Mouse (Mus musculus): ENCODE measurements around the gene Ssbp3. TPM values are rescaled to one million over a fixed set of nuclear protein-coding genes. Genes with fewer than 3 reads are reported as not detected.

Gene Ssbp3
- total RNA-seq, 4 experiments from 2014 or later = 24.0 to 27.1 (median 25.8) TPM

DNA sequence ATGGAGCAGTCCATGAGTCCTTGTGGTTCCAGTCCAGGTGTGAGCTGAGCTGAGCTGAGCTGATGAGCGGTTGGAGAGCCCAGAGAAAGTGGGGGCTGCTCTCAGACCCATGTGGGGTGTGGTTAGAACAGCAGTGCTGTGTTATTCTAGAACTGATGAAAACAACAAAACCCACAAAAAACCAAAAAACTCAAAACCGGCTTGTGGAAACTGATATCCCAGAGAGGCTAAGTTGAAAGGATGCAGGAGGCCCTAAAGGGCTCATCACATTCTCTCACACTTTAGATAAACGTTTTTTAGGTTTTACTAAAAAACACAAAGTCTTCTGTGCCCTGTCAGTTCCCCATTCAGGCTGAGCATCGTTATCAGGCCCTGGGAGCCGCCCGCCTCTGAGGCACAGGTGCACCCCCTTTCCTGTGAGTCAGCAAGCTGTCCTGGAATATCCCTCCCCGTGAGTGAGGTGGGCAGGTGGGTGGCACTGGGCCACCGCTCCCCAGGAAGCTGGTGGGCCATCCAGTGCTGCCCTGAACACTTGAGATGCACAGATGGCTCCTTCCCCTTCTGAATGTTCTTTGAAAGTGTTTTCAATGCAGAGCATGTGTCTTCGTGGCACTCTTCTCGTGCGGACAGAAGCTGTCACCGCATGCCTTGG is 24.6 kb downstream of the Ssbp3 start:
- no peak for DNase-seq (ENCODE audit: low spot score in 2 of 2)

DNA sequence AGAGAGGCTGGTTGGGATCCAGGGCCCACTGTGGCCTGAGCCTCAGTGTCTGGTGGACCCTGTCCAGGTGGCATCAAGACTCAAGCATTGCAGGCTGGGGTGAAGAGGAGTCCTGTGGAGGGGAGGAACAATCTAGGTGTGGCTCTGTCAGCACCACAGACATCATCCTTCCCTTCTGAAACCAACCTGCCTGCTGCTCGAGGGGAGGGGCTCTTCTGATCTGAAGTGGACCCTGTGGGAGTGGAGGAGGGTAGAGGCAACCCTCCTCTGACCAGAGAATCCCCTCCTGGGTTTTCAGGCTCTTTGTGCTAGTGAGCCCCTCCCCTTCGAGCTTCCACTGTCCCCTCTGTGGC is 25.1 kb downstream of the Ssbp3 start:
- no peak for DNase-seq (ENCODE audit: low spot score in 2 of 2)

DNA sequence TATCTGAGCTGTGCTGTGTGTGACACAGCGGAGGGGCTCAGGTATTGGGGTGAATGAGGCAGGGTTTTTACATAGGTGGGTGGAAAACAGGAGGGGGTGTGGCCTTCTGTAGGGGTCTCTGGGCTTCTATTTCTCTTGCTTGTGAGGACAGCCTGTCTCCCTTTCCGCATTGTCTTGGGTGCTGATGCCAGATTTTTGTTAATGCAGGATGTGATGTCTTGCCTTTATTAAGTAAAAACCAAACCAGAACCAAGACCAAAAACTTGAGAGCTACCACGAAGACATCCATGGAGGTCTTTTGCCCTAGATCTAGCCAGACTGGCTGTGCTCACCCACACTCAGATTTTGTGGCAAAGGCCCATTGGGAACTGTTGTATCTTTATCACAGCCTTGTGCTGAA is 25.5 kb downstream of the Ssbp3 start:
- no peak for DNase-seq (ENCODE audit: low spot score in 2 of 2)

DNA sequence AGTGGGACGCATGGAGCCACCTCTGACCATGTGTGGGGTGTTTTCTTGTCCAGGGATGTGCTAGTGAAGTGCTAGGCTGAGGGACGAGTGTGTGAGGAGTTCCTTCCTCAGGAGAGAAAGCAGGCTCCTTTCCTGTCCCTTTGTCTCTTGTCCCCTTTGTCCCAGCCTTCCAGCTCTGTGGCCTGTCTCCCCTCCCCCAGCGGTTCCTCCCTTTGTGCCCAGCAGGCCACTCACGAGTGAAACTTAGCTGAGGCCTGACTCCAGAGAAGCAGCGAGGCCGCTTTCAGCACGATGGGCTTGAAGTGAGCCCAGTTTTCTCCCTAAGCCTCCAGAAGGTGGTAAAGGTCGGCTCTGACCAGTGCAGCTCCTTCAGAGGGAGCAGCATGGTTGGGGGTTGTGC is 26.2 kb downstream of the Ssbp3 start:
- no peak for DNase-seq (ENCODE audit: low spot score in 2 of 2)

DNA sequence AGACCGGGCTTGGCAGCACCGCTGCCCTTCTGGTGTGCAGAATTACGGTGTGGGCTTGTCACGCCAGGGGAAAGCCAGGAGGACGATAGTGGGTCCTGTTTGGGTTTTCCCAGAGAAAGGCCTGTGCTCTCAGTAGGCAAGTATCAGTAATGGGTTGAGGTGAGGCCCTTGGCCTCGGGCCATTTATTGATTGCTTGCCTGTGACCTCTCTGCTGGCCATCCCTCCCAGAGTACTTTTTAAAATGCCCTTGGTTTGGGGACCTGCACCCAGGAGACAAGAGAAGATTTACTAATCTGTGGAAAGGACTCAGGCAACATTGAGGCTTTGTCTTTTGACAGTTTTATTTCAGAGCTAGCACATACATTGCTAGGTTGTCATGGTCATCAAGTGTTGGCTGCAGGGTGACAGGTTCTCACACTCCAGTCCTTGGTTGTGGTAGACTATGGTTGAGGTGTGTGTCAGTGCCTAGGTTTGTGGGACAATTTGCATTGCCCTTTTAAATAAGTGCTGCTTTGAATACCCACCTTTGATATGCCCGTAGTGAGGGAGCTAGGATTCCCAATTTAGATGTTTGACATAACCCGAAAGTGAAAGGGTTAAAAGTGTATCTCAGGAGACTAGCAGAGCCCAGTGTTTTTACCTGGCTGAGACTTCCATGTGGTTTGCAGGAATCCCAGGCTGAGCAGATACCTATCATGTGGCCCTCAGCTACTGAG is 28.2 kb downstream of the Ssbp3 start:
- no peak for DNase-seq (ENCODE audit: low spot score in 2 of 2)

DNA sequence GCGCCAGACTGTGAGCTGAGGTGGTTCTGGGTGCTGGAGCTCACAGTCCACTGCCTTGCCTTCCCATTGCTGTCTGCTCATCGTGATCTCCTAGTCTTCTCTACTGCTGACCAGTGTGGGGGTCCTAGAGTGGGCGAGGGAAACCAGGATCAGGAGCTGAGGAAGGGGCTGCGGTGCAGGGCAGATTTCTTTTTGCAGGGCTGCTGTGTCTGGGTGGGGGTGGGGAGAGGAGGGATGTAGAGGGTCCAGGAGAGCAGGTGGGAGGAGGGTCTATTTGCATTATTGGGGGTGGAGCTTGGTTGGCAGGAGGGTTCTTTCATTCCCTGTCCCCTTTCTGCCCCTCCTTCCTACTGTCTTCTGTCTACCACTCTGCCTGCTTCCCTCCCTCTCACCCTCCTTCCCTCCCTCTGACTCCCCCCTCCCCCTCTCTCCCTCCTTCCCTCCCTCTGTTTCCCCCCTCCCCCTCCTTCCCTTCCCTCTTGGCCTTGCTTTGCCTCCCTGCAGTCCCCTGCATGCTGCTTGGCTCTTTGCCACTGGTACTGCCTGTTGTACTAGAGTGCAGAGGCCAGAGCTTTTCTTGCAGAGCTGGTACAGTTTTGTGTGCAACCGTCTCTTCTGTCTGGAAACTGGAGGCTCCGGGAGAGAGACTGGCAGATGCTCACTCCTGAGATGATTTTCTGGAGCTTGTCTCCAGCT is 28.9 kb downstream of the Ssbp3 start:
- no peak for DNase-seq (ENCODE audit: low spot score in 2 of 2)

DNA sequence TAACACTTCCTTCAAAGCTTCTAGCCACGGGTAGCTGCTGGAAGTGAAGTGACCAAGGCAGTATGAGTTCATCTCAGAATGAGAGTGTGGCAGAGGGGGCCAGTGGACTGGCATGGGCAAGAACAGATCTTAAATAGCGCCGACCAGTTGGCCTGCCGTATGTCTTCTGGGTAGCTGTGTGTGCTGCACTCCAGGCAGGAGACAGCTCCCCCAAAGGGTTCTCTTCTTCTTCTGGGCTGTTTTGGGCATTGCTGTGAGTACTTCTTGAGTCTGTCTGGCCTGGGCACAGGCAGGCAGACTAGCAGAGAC is 29.4 kb downstream of the Ssbp3 start:
- DNase-seq (ENCODE audit: low spot score in 2 of 2) = no peak

DNA sequence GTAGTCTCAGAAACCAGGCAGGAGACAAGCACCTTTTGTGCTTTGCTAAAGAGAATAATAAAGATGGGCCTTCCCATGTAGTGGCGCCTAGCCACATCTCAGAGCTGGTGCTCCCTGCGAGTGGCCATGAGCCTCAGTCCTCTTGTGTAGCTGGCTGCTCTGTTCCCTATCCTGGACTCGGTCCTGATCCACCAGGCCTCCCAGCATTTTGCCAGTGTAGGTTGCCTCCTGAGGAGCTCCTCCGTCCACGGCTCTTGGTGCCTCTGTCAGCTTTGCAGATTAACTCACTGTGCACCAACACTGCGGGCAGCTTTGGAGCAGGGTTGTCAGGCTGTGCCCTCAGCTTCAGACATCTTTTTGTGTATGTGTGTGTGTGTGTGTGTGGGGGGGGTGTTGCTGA is 30.4 kb downstream of the Ssbp3 start:
- no peak for DNase-seq (ENCODE audit: low spot score in 2 of 2)

DNA sequence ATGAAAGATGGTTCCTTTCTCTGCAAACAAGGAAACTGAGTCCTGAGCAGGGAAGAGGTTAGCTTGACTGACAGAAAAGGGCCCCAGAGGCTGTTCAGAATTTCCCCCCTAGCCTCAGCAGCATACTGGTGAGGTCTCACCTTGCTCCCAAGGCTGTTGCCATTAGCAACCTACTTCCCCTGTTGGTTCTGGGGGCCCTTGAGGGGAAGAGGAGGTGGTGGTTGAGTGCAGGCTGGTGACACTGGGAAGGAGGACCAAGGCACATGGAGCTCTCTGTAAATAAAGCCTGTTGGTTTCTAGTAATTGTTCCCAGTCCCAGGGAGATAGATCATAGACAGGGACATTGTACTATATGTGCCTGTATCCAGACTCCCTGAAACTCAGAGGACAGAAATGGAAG is 31.0 kb downstream of the Ssbp3 start:
- no peak for DNase-seq (ENCODE audit: low spot score in 2 of 2)

DNA sequence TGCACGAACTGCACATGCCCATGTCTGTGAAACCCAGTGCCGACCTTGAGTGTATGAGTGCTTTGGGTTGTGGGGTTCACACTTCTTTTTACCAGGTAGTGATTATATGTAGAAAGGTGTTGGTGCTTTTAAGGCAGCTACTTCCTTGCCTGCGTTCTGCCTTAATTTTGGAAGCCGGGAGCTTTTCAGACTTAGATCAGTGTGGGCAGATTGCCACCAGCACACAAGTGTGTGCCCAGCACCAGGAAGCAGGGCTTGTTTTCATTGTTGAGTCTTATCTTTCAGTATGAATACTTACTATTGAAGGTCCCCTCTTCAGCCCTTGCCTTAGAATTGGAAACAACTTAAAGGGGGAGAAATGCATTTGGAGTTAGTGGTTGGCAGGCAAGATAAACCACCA is 32.0 kb downstream of the Ssbp3 start:
- no peak for DNase-seq (ENCODE audit: low spot score in 2 of 2)

DNA sequence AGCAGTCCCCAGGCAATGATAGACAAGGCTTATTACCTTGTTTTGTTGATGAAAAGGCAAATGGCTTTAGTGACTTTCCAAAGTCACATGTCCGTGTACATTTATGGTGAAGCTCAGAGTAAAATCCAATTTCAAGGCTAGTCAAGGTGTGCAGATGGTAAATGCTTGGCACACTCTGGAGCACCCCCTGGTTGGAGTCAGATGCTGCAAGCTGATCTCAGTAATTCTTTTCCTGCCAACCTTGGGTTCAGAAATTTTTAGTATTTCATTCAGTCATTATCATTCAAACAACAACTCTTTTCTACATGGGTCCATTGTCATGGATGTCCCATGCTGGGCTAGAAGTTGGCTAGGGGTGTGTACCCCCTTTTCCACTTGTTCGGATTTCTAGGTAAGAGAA is 33.1 kb downstream of the Ssbp3 start:
- no peak for DNase-seq (ENCODE audit: low spot score in 2 of 2)

DNA sequence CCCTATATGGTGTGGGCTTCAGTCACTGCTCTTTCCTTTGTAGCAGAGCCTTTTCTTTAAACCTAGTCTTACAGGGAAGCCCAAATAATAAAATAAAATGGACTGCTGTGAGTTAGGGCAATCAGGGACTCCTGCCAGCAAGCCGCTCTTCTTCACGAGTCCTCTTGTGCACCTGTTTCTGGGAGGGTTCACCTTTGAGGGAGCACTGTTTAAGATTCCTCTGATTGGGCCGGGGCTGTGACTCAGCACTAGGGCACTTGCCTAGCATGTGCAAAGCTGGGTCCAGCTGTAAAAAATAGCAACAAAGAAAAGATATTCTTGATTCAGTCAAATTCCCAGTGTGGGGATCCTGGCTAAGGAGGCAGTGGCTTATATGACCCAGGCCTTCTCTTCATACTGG is 34.4 kb downstream of the Ssbp3 start:
- DNase-seq (ENCODE audit: low spot score in 2 of 2) = no peak

DNA sequence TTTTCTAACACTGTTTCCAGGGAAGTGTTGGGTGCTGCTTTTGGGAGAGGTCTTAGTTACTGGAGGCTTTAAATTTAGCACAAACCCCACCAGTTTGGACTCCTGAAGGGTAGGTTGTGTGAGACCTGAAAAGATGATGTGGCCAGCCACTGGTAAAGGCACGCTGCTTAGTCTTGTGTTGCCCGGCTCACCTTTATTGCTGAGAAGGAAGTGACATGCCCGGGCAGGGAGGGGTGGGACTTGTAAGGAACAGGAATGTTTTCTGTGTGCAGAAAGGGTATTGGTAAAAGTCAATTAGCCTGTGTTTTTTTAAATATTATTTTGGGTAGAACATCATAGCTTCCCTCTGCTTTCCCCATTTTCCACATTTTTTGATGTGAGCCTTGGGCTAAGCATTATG is 37.2 kb downstream of the Ssbp3 start:
- no peak for DNase-seq (ENCODE audit: low spot score in 2 of 2)

DNA sequence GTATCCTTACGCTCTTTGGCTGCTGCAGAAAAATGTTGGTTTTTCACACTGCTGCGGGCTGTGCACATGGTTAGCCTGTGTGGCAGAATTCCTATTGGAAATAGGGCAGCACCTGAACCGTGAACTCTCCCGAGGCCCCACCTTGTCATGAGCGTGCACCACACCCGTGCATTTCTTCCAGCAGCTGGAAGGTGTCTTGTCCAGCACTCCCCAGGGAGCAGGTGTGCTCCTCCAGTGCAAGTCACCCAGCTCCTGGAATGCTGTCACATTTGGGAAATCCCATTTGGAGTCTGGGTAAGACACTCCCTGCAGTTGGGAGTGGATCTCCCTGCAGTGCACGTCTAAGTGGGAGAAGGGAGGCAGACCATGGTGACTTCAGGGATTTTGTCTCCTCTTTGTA is 38.0 kb downstream of the Ssbp3 start:
- no peak for DNase-seq (ENCODE audit: low spot score in 2 of 2)

DNA sequence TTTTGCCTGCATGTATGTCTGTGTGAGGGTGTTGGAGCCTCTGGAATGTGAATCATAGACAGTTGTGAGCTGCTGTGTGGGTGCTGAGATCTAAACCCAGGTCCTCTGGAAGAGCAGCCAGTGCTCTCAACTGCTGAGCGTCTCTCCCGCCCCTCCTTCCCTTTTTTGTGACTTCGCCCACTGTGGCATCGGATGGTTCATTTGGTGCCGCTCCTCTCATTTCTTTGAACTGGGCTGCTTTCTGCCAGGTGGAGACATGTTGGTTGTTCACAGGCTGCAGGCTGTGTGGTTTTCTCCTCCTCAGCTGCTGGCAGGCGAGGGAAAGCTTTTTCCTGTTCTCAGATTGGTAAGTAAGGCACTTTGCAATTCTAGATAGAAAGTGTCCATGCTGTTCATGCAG is 38.7 kb downstream of the Ssbp3 start:
- no peak for DNase-seq (ENCODE audit: low spot score in 2 of 2)

DNA sequence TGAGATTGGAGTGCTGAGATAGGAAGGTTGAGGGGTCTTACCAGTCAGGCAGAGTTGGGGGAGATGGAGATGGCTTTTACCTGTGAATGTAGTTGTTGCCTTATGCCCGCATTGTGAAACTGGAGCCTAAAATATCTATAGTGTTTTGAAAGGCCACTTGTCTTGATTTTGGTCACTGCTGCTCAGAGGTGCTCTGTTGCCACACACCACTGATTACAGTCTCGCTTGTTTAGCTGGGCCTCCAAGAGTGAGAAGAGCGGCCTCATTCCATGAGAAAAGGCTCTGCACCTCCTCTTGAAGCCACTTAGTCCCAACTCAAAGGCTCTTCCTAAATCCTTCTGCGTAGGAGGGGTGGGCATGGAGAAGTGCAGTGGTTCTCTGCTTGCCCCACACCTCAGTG is 40.3 kb downstream of the Ssbp3 start:
- no peak for DNase-seq (ENCODE audit: low spot score in 2 of 2)

DNA sequence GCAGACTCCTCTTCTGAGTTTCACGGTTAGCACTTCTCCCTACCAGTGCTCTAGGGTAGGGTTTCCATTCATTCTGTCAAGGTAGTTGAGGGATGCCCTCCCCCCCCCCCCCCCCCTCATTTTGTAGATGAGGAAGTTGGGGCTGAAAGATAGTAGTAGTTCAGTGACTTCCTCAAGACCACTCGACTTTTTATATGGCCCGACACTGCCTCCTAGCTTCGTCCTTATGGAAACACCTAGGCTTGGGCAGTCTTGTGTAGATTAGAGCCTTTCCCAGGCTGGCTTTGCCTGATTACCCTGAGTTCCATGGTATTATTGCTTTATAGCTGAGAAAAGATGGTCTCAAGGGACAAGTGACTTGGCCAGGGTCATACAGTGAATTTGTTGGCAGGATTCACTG is 41.0 kb downstream of the Ssbp3 start:
- DNase-seq (ENCODE audit: low spot score in 2 of 2) = no peak

DNA sequence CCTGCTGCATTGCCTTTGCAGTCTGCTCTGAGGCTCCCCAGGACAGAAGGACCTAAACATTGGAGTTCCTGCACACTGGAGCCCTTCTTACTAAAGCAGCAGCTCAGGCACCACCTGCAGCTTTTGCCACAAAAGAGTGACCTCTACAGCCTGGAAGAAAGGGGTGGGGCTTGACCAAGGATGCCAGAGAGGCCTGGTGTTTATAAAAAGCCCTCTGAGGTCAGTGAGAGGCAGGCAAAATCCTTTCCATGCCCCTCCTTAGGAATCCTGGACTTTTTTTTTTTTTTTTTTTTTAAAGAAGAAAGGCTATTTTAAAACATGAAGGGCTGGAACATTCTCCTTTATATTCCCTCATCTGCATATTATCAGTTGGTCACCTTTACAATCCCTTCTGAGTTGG is 42.7 kb downstream of the Ssbp3 start:
- no peak for DNase-seq (ENCODE audit: low spot score in 2 of 2)

DNA sequence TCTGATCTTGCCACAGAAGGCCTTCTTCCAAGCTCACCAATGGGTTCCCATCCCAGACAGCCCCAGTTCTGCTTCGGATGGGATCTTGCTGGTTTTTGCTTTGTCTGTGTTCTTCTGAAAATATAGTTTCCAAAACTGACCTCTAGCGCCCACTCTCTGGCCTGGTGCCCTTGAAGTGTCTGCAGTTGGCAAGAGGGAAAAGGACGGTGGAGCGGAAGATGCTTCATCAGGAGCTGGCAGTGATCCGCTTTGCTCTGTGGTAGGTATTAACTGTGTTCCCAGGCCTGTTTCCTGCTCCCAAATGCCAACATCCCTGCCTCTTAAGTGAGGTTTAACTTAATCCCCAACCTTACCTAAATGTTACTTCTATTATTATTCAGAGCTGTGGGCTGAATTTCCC is 43.3 kb downstream of the Ssbp3 start:
- DNase-seq (ENCODE audit: low spot score in 2 of 2) = no peak

DNA sequence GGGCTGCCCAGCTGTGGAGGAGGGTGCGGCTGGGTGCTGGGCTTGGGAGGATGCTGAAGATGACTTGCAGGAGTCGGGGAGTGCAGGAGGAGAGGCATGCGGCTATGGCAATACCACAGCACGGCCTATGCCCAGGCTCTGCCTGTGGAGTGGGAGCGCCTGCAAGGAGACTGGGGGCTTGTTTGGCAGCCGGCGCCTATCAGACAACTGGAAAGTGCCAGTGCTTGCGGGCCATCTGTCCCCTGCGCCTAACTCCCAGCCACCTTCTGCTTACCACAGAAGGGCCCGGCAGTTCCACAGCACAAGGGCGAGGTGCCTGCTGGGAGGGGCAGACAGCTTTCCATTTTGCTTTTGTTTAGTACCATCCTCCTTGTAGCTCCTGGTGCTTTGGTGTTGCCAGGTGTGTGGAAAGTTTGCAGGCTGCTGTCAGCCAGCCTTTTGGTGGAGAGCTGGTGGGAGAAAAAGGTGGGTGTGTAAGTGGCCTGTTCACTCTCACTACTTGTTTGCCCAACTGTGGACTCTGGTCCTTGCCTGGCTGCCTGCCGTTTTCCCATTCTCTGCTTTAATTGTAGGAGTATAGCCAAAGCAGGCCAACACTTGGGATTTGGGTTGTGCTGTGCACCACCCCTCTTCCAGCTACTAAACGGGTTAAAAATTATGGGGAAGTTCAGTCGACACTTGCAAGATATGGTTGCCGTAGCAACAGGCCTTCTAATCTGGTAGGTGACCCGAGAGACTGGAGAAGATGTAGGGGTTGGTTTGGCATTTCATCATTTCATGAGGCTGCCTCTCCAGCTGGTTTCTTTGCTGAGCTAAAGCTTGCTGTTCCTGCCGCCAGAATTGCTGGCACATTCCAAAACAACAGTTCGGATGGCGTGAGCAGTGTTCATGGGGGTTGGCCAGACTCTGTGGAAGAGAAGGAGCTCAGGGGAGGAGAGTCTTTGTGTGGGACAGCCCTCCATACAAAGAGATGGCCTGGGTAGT is 45.5 kb downstream of the Ssbp3 start:
- no peak for DNase-seq (ENCODE audit: low spot score in 2 of 2)

DNA sequence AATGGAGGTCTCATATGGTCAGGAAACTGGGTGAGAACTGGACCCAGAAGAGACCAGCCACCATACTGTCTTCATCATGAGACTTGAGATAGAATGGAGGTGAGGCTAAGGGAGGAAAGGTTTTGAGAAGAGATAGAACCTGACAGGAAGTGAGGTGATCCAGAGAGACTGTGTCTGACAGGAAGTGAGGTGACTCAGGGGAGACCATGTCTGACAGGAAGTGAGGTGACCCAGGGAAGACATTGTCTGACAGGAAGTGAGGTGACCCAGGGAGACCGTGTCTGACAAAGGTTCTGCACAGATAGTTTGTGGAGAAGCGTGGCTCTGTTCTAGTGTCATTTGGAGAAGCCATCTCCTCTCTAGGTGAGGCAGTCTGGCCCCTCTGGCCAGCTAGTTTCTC is 47.6 kb downstream of the Ssbp3 start:
- DNase-seq (ENCODE audit: low spot score in 2 of 2) = no peak

DNA sequence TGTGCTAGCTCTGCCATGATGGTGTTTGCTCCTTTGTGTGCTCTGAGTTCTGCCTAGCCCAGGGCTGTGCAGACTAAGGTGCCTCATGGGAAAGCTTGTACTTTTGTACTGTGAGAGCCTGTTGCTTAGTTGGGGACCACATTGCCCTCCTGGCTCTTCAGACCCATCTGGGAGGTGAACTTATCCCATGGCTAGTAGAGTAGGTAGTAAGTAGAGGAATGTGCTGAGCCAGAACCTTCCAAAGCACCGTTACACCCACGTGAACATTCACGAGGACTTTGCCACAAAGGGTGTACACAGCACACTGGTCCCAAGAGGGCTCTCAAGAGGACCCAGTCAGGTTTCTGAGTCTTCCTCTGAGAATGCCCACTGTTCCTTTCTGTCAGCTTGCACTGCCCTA is 48.1 kb downstream of the Ssbp3 start:
- no peak for DNase-seq (ENCODE audit: low spot score in 2 of 2)
